Mouse (Mus musculus) ES-Bruce4 (cell line): ENCODE results near the gene Nsun4. TPM values are rescaled to one million over a fixed set of nuclear protein-coding genes. Genes with fewer than 3 reads are reported as not detected.

Experiments
- H3K27ac ChIP-seq: 2 replicates; pipeline ENCODE4 v1.5.1; 2012; ENCODE audit warnings: low read length, inconsistent platforms; ENCODE audit not compliant: insufficient read depth
- H3K27me3 ChIP-seq: 2 replicates; pipeline ENCODE4 v1.6.1; 2012; ENCODE audit warnings: mild to moderate bottlenecking, low read length, inconsistent platforms; ENCODE audit not compliant: control insufficient read depth, poor library complexity, insufficient read depth, severe bottlenecking
- H3K36me3 ChIP-seq: 2 replicates; pipeline ENCODE4 v1.6.1; 2012; ENCODE audit warnings: inconsistent platforms, mild to moderate bottlenecking, low read length, moderate library complexity; ENCODE audit not compliant: control insufficient read depth, poor library complexity, insufficient read depth, severe bottlenecking
- H3K4me1 ChIP-seq: one replicate; pipeline ENCODE4 v1.8.1; 2011; ENCODE audit warnings: low read length; ENCODE audit not compliant: control insufficient read depth, insufficient read depth
- H3K4me3 ChIP-seq: 2 replicates; pipeline ENCODE4 v1.5.1; 2011; ENCODE audit warnings: low read depth, mild to moderate bottlenecking, low read length
- H3K9ac ChIP-seq: 2 replicates; pipeline ENCODE4 v1.6.1; 2012; ENCODE audit warnings: low read depth, mild to moderate bottlenecking, inconsistent platforms; ENCODE audit not compliant: poor library complexity, severe bottlenecking
- H3K9me3 ChIP-seq: replicated peaks from 2 replicates; pipeline ENCODE4 v1.6.1; 2012; ENCODE audit warnings: mild to moderate bottlenecking, low read length, inconsistent platforms; ENCODE audit not compliant: control insufficient read depth, poor library complexity, insufficient read depth, severe bottlenecking
- CTCF ChIP-seq: IDR thresholded peaks from one replicate; pipeline ENCODE4 v1.8.1; 2011; ENCODE audit warnings: low read depth, low read length
- EP300 ChIP-seq: IDR thresholded peaks from 2 replicates; pipeline ENCODE4 v1.6.1; 2011; ENCODE audit warnings: low read depth, low read length; ENCODE audit not compliant: insufficient read depth
- POLR2A ChIP-seq: IDR thresholded peaks from one replicate; pipeline ENCODE4 v1.8.1; 2011; ENCODE audit warnings: low read length; ENCODE audit not compliant: insufficient read depth
- polyA plus RNA-seq: library from polyadenylated mRNA; stranded (reverse); fragments of >200 nt; gene quantifications from 2 replicates; pipeline ENCODE4 v1.2.4, GENCODE M21; 2011; ENCODE audit warnings: low read depth; ENCODE audit not compliant: missing spikeins, insufficient read depth, insufficient read length

Gene Nsun4
- 11.7 and 14.4 TPM in 2 replicates for polyA plus RNA-seq

GRCm38 (mm10) chr4:116053399-116053961, at the start of gene Nsun4:
TSS of gene Nsun4 (minus strand) at chr4:116053876.
- no peaks in the 10 kb centered on the region for H3K9me3 ChIP-seq
- peak within 1 kb of the TSS; percentile 84 for H3K9ac ChIP-seq
- no peaks in the 10 kb centered on the region; the same call in 1 of the 2 replicates for H3K36me3 ChIP-seq
- H3K27me3 ChIP-seq: no peaks in the 10 kb centered on the region
- H3K27ac ChIP-seq: peak within 1 kb of the TSS; percentile 80
- no peak for TF ChIP-seq CTCF
- peak; percentile 90 for TF ChIP-seq POLR2A
- no peak for TF ChIP-seq EP300
- H3K4me1 ChIP-seq: no peaks in the 10 kb centered on the region
- peak within 1 kb of the TSS; percentile 96 for H3K4me3 ChIP-seq

DNA sequence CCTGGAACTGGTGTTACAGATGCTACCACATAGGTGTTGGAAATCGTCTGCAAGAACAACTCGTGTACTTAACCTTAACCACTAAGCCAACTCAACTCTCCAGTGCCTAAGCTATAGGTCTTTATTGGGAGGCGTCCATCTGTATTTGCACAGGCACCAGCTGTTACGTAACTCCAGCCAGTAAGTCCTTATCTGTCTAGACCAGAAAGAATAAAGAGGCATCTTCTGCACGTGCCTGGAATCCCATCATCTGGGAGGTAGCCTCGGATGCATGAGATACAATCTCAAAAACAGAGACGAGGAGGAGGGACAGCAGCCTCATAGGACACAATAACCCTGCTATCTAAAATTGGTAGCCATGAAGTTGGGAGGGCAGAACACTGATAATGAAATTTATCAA, 47.3 kb upstream of the Nsun4 start:
- no peak overlapping the region for H3K4me3 ChIP-seq
- no peak for TF ChIP-seq CTCF
- no peak for TF ChIP-seq POLR2A
- TF ChIP-seq EP300: no peak

DNA sequence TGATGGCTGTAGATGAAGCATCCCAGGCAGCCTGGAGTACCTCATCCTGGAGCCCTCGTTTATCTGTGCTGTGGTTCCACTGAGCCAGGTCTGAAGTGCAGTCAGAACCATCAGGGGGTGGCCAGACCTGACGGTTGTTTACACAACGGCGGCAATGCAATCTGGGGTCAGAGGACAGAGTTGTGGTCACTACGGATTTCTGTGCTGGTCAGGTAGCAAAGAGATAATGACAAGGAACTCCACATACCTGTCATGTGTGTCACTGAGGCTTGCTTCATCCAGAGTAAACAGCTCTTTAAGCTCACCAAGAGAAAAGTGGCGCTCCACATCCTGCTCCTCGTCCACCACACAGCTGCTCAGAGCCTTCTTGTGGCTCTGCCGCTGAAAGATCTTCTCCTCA, 43.5 kb upstream of the Nsun4 start:
- Histone ChIP-seq H3K9me3 (no peaks in the 10 kb centered on the region), H3K36me3 (peaks cover 71% of the 10 kb centered on the region), H3K9ac (no peak overlapping the region), H3K27me3 (no peaks in the 10 kb centered on the region), H3K27ac (no peak overlapping the region), H3K4me3 (no peak overlapping the region), H3K4me1 (no peaks in the 10 kb centered on the region)
- TF ChIP-seq POLR2A (no peak), EP300 (no peak), CTCF (no peak)

More for the DNA sequence above, 47.3 kb upstream of the Nsun4 start:
- H3K9ac ChIP-seq: no peak overlapping the region
- no peaks in the 10 kb centered on the region for H3K4me1 ChIP-seq
- H3K9me3 ChIP-seq: no peaks in the 10 kb centered on the region; the same call in 1 of the 2 replicates
- no peaks in the 10 kb centered on the region for H3K27me3 ChIP-seq
- peaks cover 82% of the 10 kb centered on the region for H3K36me3 ChIP-seq
- no peak overlapping the region for H3K27ac ChIP-seq

DNA sequence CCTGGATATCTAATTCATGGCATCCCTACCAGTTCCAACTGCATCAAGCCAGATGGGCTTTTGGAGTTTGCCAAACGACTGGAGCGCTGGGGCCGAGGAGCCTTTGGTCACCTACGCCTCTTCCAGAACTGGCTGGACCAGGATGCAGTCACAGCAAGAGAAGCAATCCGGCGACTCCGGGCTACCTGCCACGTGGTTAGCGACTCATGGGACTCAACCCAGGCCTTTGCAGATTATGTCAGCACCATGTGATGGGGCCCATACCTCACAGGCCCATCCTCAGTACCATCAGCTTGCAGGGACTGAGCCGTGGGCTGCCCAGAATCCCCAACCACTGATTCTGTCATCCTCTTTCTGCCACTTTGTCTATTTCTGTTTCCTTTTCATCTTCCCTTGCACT, 42.6 kb upstream of the Nsun4 start:
- H3K9ac ChIP-seq: no peak overlapping the region
- H3K27me3 ChIP-seq: no peaks in the 10 kb centered on the region
- H3K4me1 ChIP-seq: no peaks in the 10 kb centered on the region
- H3K4me3 ChIP-seq: no peak overlapping the region
- H3K27ac ChIP-seq: no peak overlapping the region
- peaks cover 66% of the 10 kb centered on the region for H3K36me3 ChIP-seq
- no peaks in the 10 kb centered on the region for H3K9me3 ChIP-seq
- no peak for TF ChIP-seq EP300
- no peak for TF ChIP-seq POLR2A
- no peak for TF ChIP-seq CTCF

DNA sequence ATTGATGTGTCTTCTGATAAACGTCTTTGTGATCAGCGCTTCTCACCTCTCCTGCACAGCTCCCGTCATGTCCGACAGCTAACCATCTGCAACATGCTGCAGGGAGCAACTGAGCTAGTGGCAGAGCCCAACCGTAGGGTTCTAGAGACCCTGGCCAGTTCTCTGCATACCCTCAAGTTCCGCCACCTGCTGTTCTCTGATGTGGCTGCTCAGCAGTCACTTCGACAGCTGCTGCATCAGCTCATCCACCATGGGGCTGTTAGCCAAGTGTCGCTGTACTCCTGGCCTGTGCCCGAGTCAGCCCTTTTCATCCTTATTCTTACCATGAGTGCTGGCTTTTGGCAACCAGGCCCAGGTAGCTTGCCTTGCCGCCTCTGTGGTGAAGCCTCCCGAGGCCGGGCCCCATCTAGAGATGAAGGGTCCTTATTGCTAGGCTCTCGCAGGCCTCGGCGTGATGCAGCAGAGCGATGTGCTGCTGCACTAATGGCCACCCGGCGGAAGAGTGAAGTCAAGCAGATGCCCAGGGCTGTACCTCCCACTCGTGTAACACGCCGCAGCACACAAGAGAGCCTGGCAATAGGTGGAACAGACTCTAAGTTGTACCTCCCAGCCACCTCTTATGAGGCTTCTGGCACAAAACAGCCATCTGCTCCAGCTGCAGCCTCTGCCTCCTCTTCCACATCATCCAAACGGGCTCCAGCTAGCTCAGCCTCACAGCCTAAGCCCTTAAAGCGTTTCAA, 35.0 kb upstream of the Nsun4 start:
- H3K36me3 ChIP-seq: peaks cover 4% of the 10 kb centered on the region; the same call in 1 of the 2 replicates
- H3K4me1 ChIP-seq: no peaks in the 10 kb centered on the region
- no peaks in the 10 kb centered on the region for H3K9me3 ChIP-seq
- H3K27ac ChIP-seq: no peak overlapping the region
- 0 out of 2 replicates have a peak overlapping the region, but pooled peaks have one; percentile 7 for H3K4me3 ChIP-seq
- TF ChIP-seq EP300 (no peak), CTCF (no peak), POLR2A (no peak)
- H3K27me3 ChIP-seq: no peaks in the 10 kb centered on the region
- no peak overlapping the region for H3K9ac ChIP-seq
